ENCODE assay signal across 28 mouse cellular contexts in genomic region chr5:3691283-3691682, GRCm38 (mm10). TPM values are rescaled to one million over a fixed set of nuclear protein-coding genes. Genes with fewer than 3 reads are reported as not detected.
A peak's percentile ranks its signal among the peaks of the same experiment; 100 is the strongest.
DNase-seq lines count a peak whose midpoint lies in the region; ATAC-seq and TF ChIP-seq lines count a peak whose summit lies in the region.
"Had no signal": no experiment of that assay in that cellular context is flagged by ENCODE, and none has a peak within 500 bp of the region (broad histone marks: within the 10 kb centered on the region; RNA-seq: fewer than 3 reads in every experiment).

No protein-coding gene starts in this region.

- H3K36me3 ChIP-seq in liver, adult 2 months (ENCODE audit: control insufficient read depth, insufficient read depth, low read length): peaks cover 17% of the 10 kb centered on the region
- peaks cover 10% of the 10 kb centered on the region; the same call in 1 of the 2 replicates for H3K36me3 ChIP-seq in liver, embryonic 11.5 days (ENCODE audit: control insufficient read depth, insufficient read depth, low read length)
- H3K36me3 ChIP-seq in C2C12 (ENCODE audit: control insufficient read depth, insufficient read depth) (peaks cover 61% of the 10 kb centered on the region), myocyte (ENCODE audit: control insufficient read depth, insufficient read depth) (peaks cover 19% of the 10 kb centered on the region)
- peaks cover 4% of the 10 kb centered on the region; the same call in 1 of the 2 replicates for H3K36me3 ChIP-seq in liver, embryonic 16.5 days (ENCODE audit: control insufficient read depth, insufficient read depth)

- TF ChIP-seq CTCF in liver, adult 2 months (IDR thresholded peaks at IDR 0.05; ENCODE audit: low read depth, low read length): no peak
- TF ChIP-seq CTCF in C2C12 (IDR thresholded peaks at IDR 0.05; ENCODE audit: control insufficient read depth, insufficient read depth, insufficient read length): no peak

- no peak overlapping the region for H3K9ac ChIP-seq in liver, adult 2 months (ENCODE audit: low read depth, low read length)
- H3K9ac ChIP-seq in liver, embryonic 11.5 days (ENCODE audit: low read depth, low read length): no peak overlapping the region
- no peak overlapping the region for H3K9ac ChIP-seq in liver, embryonic 16.5 days (ENCODE audit: low read depth, low read length)
- H3K9ac ChIP-seq: embryonic facial prominence, embryonic 12.5 days; forebrain, embryonic 13.5 days; forebrain, embryonic 15.5 days had no signal

- no peaks in the 10 kb centered on the region for H3K27me3 ChIP-seq in liver, adult 2 months (ENCODE audit: control insufficient read depth, insufficient read depth, low read length)
- H3K27me3 ChIP-seq in liver, embryonic 11.5 days (replicated peaks; ENCODE audit: control insufficient read depth, insufficient read depth, low read length): no peaks in the 10 kb centered on the region
- no peaks in the 10 kb centered on the region for H3K27me3 ChIP-seq in C2C12 (ENCODE audit: control insufficient read depth, insufficient read depth, insufficient read length)
- H3K27me3 ChIP-seq in liver, embryonic 16.5 days (ENCODE audit: control insufficient read depth, insufficient read depth, low read depth, low read length): no peaks in the 10 kb centered on the region
- no peaks in the 10 kb centered on the region for H3K27me3 ChIP-seq in myocyte (ENCODE audit: control insufficient read depth, insufficient read depth, insufficient read length)
- H3K27me3 ChIP-seq: CH12.LX; embryonic facial prominence, embryonic 12.5 days; forebrain, embryonic 13.5 days; forebrain, embryonic 15.5 days; Patski had no signal

- TF ChIP-seq POLR2A in liver, adult 2 months (IDR thresholded peaks at IDR 0.05; ENCODE audit: extremely low read depth, insufficient read depth, low read length): no peak
- no peak for TF ChIP-seq POLR2A in myocyte (IDR thresholded peaks at IDR 0.05; ENCODE audit: insufficient read length, low read depth)

- no peak overlapping the region for H3ac ChIP-seq in C2C12 (ENCODE audit: control insufficient read depth, insufficient read length, low read depth)
- H3ac ChIP-seq in myocyte (ENCODE audit: control insufficient read depth, insufficient read length): no peak overlapping the region

- H3K4me3 ChIP-seq in liver, adult 2 months (ENCODE audit: insufficient read depth, low read depth, low read length): no peak overlapping the region
- H3K4me3 ChIP-seq in liver, embryonic 11.5 days (ENCODE audit: low read depth, low read length): no peak overlapping the region
- no peak overlapping the region for H3K4me3 ChIP-seq in C2C12 (ENCODE audit: insufficient read depth, poor library complexity, severe bottlenecking)
- no peak overlapping the region for H3K4me3 ChIP-seq in liver, embryonic 16.5 days (ENCODE audit: low read depth, low read length)
- no peak overlapping the region for H3K4me3 ChIP-seq in myocyte
- H3K4me3 ChIP-seq: embryonic facial prominence, embryonic 10.5 days; embryonic facial prominence, embryonic 12.5 days; forebrain, embryonic 13.5 days; forebrain, embryonic 15.5 days had no signal

- WGBS in liver, adult 2 months: 41% methylated on average over 3 of the region's 3 CpGs
- 89% methylated on average over 3 of the region's 3 CpGs for WGBS in liver, embryonic 11.5 days
- 81% methylated on average over 3 of the region's 3 CpGs for WGBS in liver, embryonic 16.5 days (ENCODE audit: insufficient replicate concordance)

- no peaks in the 10 kb centered on the region for H3K9me3 ChIP-seq in liver, embryonic 11.5 days (ENCODE audit: control insufficient read depth, low read length)
- H3K9me3 ChIP-seq in liver, embryonic 16.5 days (replicated peaks; ENCODE audit: control insufficient read depth, low read length): no peaks in the 10 kb centered on the region
- H3K9me3 ChIP-seq: embryonic facial prominence, embryonic 10.5 days; embryonic facial prominence, embryonic 12.5 days; forebrain, embryonic 13.5 days; forebrain, embryonic 15.5 days; G1E had no signal

- H3K4me2 ChIP-seq in liver, embryonic 11.5 days: no peak overlapping the region
- H3K4me2 ChIP-seq in liver, embryonic 16.5 days (ENCODE audit: low read depth, low read length): no peak overlapping the region
- H3K4me2 ChIP-seq in myocyte (ENCODE audit: low read depth): no peak overlapping the region
- H3K4me2 ChIP-seq: embryonic facial prominence, embryonic 12.5 days; forebrain, embryonic 13.5 days; forebrain, embryonic 15.5 days had no signal

- H3K27ac ChIP-seq in liver, adult 2 months (replicated peaks; ENCODE audit: insufficient read depth, low read depth, low read length): no peak overlapping the region
- H3K27ac ChIP-seq in liver, embryonic 11.5 days (ENCODE audit: low read depth, low read length): no peak overlapping the region
- no peak overlapping the region for H3K27ac ChIP-seq in liver, embryonic 16.5 days (ENCODE audit: low read length)
- H3K27ac ChIP-seq: embryonic facial prominence, embryonic 10.5 days; embryonic facial prominence, embryonic 12.5 days; forebrain, embryonic 13.5 days; forebrain, embryonic 15.5 days had no signal

- H3K79me3 ChIP-seq in C2C12 (ENCODE audit: low read depth): no peaks in the 10 kb centered on the region

- ATAC-seq in liver, embryonic 11.5 days (replicated peaks; ENCODE audit: low FRiP score): no peak
- ATAC-seq in liver, embryonic 16.5 days (ENCODE audit: low read depth): peak; percentile 63
- ATAC-seq: activated CD4-positive, CD25-positive, alpha-beta regulatory T cell, adult 4 months; CD4-positive, CD25-positive, alpha-beta regulatory T cell, adult 4 months; forebrain, embryonic 13.5 days; forebrain, embryonic 15.5 days; Patski had no signal

- H3K4me1 ChIP-seq in liver, adult 2 months (ENCODE audit: control insufficient read depth, insufficient read depth, low read length): no peaks in the 10 kb centered on the region
- H3K4me1 ChIP-seq in liver, embryonic 11.5 days (replicated peaks; ENCODE audit: control insufficient read depth, insufficient read depth, low read length): no peaks in the 10 kb centered on the region
- no peaks in the 10 kb centered on the region for H3K4me1 ChIP-seq in liver, embryonic 16.5 days (ENCODE audit: control insufficient read depth, low read depth, low read length)
- H3K4me1 ChIP-seq: embryonic facial prominence, embryonic 10.5 days; embryonic facial prominence, embryonic 12.5 days; forebrain, embryonic 13.5 days; forebrain, embryonic 15.5 days had no signal

- peak; percentile 83 for DNase-seq in liver, adult 2 months (ENCODE audit: extremely low read depth, low read depth, low spot score)
- DNase-seq in liver, embryonic 11.5 days (ENCODE audit: low spot score): no peak
- no peak for DNase-seq in spleen, postnatal 10 days (ENCODE audit: low spot score in 2 of 2)
- DNase-seq in frontal cortex, postnatal 10 days (ENCODE audit: low spot score in 2 of 2): no peak
- DNase-seq: adrenal gland, adult 8-10 months; adrenal gland, postnatal 14 days; cerebellum, adult 11-12 months; cerebellum, adult 2 months; cerebellum, adult 9-10 months; cerebellum, postnatal 10 days; cerebellum, postnatal 25 days had no signal

- H3K79me2 ChIP-seq in liver, adult 2 months (ENCODE audit: control insufficient read depth, insufficient read depth, low read length): no peaks in the 10 kb centered on the region
- H3K79me2 ChIP-seq in C2C12 (ENCODE audit: control insufficient read depth, insufficient read depth) (no peaks in the 10 kb centered on the region), myocyte (ENCODE audit: control insufficient read depth, insufficient read depth) (no peaks in the 10 kb centered on the region)

TF ChIP-seq in C2C12, 6 proteins besides CTCF, POLR2A, EP300 and RAD21:
- TF ChIP-seq MAX (IDR thresholded peaks at IDR 0.05) (no peak), MYOG (IDR thresholded peaks at IDR 0.05; ENCODE audit: control insufficient read depth, extremely low read depth, insufficient read length) (no peak), MYOD1 (IDR thresholded peaks at IDR 0.05; ENCODE audit: control insufficient read depth, insufficient read length, low read depth) (no peak), FOSL1 (IDR thresholded peaks at IDR 0.05; ENCODE audit: insufficient read depth, low read length, poor library complexity, severe bottlenecking) (no peak), CEBPB (IDR thresholded peaks at IDR 0.05; ENCODE audit: low read depth) (peak; percentile 57), USF1 (IDR thresholded peaks at IDR 0.05; ENCODE audit: low read depth) (no peak)

TF ChIP-seq in myocyte, 11 proteins besides CTCF, POLR2A, EP300 and RAD21:
- TF ChIP-seq CEBPB (IDR thresholded peaks at IDR 0.05; ENCODE audit: insufficient read depth, poor library complexity, severe bottlenecking) (0 out of 2 replicates have a peak, but pooled peaks have one; percentile 28), MYOD1 (IDR thresholded peaks at IDR 0.05; ENCODE audit: control insufficient read depth in 1 of 3, insufficient read length in 2 of 3, low read depth in 2 of 3) (no peak)

RNA-seq across cellular contexts. Expression of gene Gatad1, which starts 34.3 kb away (rescaled TPM):
- total RNA-seq in liver, adult 2 months (2014; rRNA removed): 59.3 and 63.5 TPM in 2 replicates
- polyA plus RNA-seq in liver, adult 2 months (2012; rRNA removed): 33.5 and 41.0 TPM in 2 replicates
- 43.2 and 45.7 TPM in 2 replicates for polyA plus RNA-seq in liver, embryonic 11.5 days (2014; fragmentation: Nextera tagmentation; extraction: Ambion mirVana)
- polyA plus RNA-seq in C2C12 (2012; fragmentation: generic; extraction: Trizol): 125 TPM
- polyA plus RNA-seq in liver, embryonic 16.5 days (2015; fragmentation: Nextera tagmentation; extraction: Ambion mirVana): 18.7 and 20.7 TPM in 2 replicates
- polyA plus RNA-seq in myocyte (2012; fragmentation: generic; extraction: Trizol): 89.9 TPM

RNA-seq across cellular contexts. Expression of gene Tmbim7, which starts 40.3 kb away (rescaled TPM):
- not detected in 2 replicates for total RNA-seq in liver, adult 2 months (2014; rRNA removed)
- not detected in 2 replicates for polyA plus RNA-seq in liver, adult 2 months (2012; rRNA removed)
- polyA plus RNA-seq in liver, embryonic 11.5 days (2014; fragmentation: Nextera tagmentation; extraction: Ambion mirVana): not detected in 2 replicates
- polyA plus RNA-seq in C2C12 (2012; fragmentation: generic; extraction: Trizol): not detected
- not detected in 2 replicates for polyA plus RNA-seq in liver, embryonic 16.5 days (2015; fragmentation: Nextera tagmentation; extraction: Ambion mirVana)
- polyA plus RNA-seq in myocyte (2012; fragmentation: generic; extraction: Trizol): not detected
- total RNA-seq: adrenal gland, adult 18-20 months; adrenal gland, adult 8-10 months; adrenal gland, postnatal 14 days; adrenal gland, postnatal 36 days; CH12.LX; G1E had no signal
- polyA plus RNA-seq: CD4-positive, CD25-positive, alpha-beta regulatory T cell, adult 4 months; cerebellum, adult 2 months; cortical plate, adult 2 months; embryonic facial prominence, embryonic 10.5 days; embryonic facial prominence, embryonic 12.5 days; embryonic facial prominence, embryonic 14.5 days; forebrain, embryonic 11.5 days; forebrain, embryonic 13.5 days; forebrain, embryonic 15.5 days; G1E; Patski had no signal
